Mouse (Mus musculus) heart, adult 18-20 months (tissue): ENCODE measurements around the gene Endod1. TPM values are rescaled to one million over a fixed set of nuclear protein-coding genes. Genes with fewer than 3 reads are reported as not detected.

ENCODE experiments used
- DNase-seq, 2 experiments: peaks; one replicate each; pipeline ENCODE4 v3.0.0; 2021 to 2022; ENCODE audit warnings: mixed read lengths in 1 of 2
- total RNA-seq, 2 experiments: library from RNA; stranded (reverse); gene quantifications; 2 replicates each; pipeline ENCODE4 v1.2.3; 2021

Endod1 gene
- total RNA-seq, 2 experiments from 2014 or later: 7.1 to 8.7 TPM

- no peak for DNase-seq
These were observed 64.7 kb downstream of the Endod1 start for GRCm38 (mm10) chr9:14316618-14317017.

DNA sequence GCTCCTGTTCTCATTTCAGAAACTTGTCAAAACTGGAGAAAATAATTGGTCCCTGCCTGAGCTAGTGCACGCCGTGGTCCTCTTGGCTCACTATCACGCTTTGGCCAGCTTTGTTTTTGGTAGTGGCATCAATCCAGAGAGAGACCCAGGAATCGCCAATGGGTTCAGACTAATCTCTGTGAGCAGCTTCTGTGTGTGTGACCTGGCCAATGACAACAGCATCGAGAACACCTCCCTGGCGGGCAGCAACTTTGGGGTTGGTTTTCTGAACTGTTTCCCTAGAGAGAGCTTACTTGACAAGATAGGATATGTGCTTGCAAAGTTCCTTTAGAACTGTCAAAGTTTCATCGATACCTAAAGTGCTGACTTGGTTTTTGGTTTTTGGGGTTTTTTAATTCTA, 66.8 kb downstream of the Endod1 start:
- no peak for DNase-seq

DNA sequence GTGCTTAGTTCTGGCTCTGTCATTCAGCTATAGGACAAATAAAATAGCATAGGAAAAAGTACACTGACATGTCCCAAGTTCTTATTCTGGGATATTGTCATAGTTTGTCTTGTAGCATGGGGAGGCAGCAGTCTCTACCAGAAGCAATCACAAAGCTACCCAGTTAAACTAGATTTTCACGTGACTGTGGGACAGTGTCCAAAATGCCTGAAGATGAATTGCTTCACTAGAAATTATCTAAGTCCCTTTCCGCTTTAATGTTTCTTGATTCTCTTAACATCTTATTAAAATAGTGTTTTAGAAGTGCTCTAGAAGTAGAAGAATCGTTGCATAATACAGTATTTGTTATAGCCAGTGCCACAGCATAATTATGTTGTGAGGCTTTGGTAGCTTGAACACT, 67.3 kb downstream of the Endod1 start:
- DNase-seq: no peak

DNA sequence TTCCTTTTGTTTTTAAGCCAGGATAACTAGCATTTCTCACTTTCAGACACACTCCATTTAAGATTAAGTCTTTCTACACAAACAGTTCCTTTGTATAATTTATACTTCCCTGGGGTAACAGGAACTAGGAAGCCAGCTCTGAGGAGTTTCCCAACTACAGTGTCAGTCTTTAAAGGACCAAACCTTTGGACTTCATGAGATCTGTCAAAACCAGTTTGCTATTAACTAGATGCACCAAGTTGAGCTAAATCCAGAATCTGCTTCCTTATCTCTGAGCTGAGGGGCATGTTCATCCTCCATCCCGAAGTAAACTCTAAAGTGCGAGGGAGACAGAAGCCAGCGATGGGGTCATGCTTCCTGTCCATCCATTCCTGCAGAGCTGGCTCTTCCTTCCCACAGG, 74.0 kb downstream of the Endod1 start:
- DNase-seq: no peak

DNA sequence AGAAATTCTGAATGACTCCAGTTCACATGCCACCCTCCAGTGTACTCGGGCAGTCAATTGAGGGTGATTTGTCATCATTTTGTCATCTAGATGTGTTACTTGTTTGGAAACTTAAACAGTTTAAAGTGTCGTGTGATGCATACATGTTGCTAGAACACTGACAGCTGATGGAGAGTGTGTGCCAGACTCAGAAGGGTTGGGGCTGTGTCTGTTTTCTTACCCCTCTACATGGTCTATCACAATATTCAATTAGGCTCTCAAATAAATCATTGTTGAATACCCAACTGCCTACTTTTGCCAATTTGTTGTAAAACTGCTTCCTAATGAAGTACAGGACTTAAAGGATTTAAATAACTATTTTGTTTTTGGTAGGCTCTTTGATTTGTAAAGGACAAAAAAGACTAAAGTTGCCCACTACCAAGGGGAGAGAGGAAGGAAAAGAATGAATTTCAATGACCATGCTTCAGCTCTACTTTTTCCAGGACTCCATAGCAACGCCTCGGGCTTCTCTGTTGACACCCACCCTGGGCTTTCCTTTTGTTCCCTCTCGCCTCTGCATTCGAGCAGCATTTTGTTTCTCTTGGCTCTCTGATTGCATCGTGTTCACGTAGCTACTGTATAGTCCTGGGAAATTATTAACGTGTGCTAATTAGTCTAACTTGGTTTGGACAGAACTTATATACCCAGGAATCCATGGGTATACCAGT, 76.9 kb downstream of the Endod1 start:
- DNase-seq: no peak

Other genes with a start within 250 kb of the Endod1 start
- 10 to 100 TPM; 21.4 to 25.5 TPM for gene Sesn3, start 106.4 kb downstream of the Endod1 start, total RNA-seq
- gene Kdm4d, start 119.0 kb upstream of the Endod1 start, total RNA-seq: not detected
- gene Cwc15, start 119.1 kb upstream of the Endod1 start, total RNA-seq: 10 to 100 TPM; 66.3 to 67.3 TPM